Mouse (Mus musculus) stomach, embryonic 14.5 days (tissue): ENCODE measurements around the gene Barx2. TPM values are rescaled to one million over a fixed set of nuclear protein-coding genes. Genes with fewer than 3 reads are reported as not detected.

Experiments used
- ATAC-seq: fragments of 200-750 bp; cut with Nextera tagmentation; 2 replicates; pipeline ENCODE4 v1.8.0; 2017; ENCODE audit warnings: low read depth, moderate TSS enrichment; ENCODE audit not compliant: insufficient number of reproducible peaks, insufficient read depth, low FRiP score
- H3K27ac ChIP-seq: fragments of 300-500 bp; sonication (generic); 2 replicates; pipeline ENCODE4 v1.5.1; 2014; ENCODE audit warnings: mild to moderate bottlenecking, low read length, moderate library complexity, mixed read lengths
- H3K27me3 ChIP-seq: fragments of 300-500 bp; sonication (generic); 2 replicates; pipeline ENCODE4 v1.6.1; 2014; ENCODE audit warnings: low read length, control low read depth, mixed read lengths; ENCODE audit not compliant: control insufficient read depth, insufficient read depth
- H3K36me3 ChIP-seq: fragments of 300-500 bp; sonication (generic); 2 replicates; pipeline ENCODE4 v1.6.1; 2014; ENCODE audit warnings: mild to moderate bottlenecking, control low read depth, low read length, moderate library complexity, mixed read lengths; ENCODE audit not compliant: control insufficient read depth, insufficient read depth
- H3K4me1 ChIP-seq: fragments of 300-500 bp; sonication (generic); 2 replicates; pipeline ENCODE4 v1.6.1; 2014; ENCODE audit warnings: low read length, control low read depth, mixed read lengths; ENCODE audit not compliant: control insufficient read depth, insufficient read depth
- H3K4me2 ChIP-seq: fragments of 300-500 bp; sonication (generic); replicated peaks from 2 replicates; pipeline ENCODE4 v1.6.1; 2014; ENCODE audit warnings: low read depth, low read length, control low read depth
- H3K4me3 ChIP-seq: fragments of 300-500 bp; sonication (generic); 2 replicates; pipeline ENCODE4 v1.5.1; 2014; ENCODE audit warnings: low read depth, low read length, control low read depth
- H3K9ac ChIP-seq: fragments of 300-500 bp; sonication (generic); replicated peaks from 2 replicates; pipeline ENCODE4 v1.6.1; 2014; ENCODE audit warnings: low read depth, mild to moderate bottlenecking, control low read depth, low read length, moderate library complexity, mixed read lengths
- H3K9me3 ChIP-seq: fragments of 300-500 bp; sonication (generic); 2 replicates; pipeline ENCODE4 v1.6.1; 2016; ENCODE audit warnings: low read depth, low read length, control low read depth; ENCODE audit not compliant: control insufficient read depth
- WGBS: fragments of 180-500 bp; shearing (Covaris S2); extraction: QIAGEN DNeasy Blood & Tissue Kit; methylation state at CpG from one replicate; pipeline ENCODE4 v1.1.7; 2014; 5-methylcytosine and 5-hydroxymethylcytosine counted together
- polyA plus RNA-seq: library from polyadenylated mRNA; unstranded; fragments of >200 nt; fragmentation: Nextera tagmentation; extraction: Ambion mirVana; gene quantifications from 2 replicates; pipeline ENCODE4 v1.2.1, GENCODE M21; 2014

The Barx2 gene
- polyA plus RNA-seq, 1 experiment from 2014 or later, result 0.45 TPM

- Histone ChIP-seq H3K27me3 (no peaks in the 10 kb centered on the region), H3K4me2 (no peak overlapping the region), H3K36me3 (no peaks in the 10 kb centered on the region), H3K27ac (no peak overlapping the region), H3K9ac (no peak overlapping the region), H3K9me3 (no peaks in the 10 kb centered on the region), H3K4me1 (no peaks in the 10 kb centered on the region), H3K4me3 (no peak overlapping the region)
- WGBS, result 88% methylated on average over 3 of the region's 3 CpGs
- no peak for ATAC-seq
Measured at GRCm38 (mm10) chr9:31875556-31875955, 37.7 kb downstream of the Barx2 start.

DNA sequence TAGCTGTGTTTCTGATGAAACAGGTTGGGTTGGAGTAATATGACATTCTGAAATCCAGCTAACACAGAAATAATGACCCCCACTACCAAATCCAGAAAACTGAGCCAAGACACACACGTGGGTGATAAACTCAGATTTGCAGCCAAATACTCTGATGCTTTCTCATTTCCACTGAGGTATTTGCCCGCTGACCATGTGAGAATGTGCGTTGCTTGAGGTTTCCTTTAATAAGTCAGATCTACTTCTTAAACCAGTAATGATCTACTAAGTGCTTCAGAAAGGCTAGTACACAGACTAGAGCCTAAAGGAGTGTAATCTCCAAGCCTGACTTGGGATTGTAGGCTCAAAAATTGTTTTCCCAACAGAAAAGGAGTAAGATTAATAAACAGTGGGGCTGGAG is 39.0 kb downstream of the Barx2 start:
- Histone ChIP-seq H3K4me1 (no peaks in the 10 kb centered on the region), H3K27me3 (no peaks in the 10 kb centered on the region), H3K36me3 (no peaks in the 10 kb centered on the region), H3K9me3 (no peaks in the 10 kb centered on the region), H3K9ac (no peak overlapping the region), H3K4me3 (no peak overlapping the region), H3K27ac (no peak overlapping the region), H3K4me2 (no peak overlapping the region)
- WGBS, result 88% methylated on average over 3 of the region's 3 CpGs
- no peak for ATAC-seq

GRCm38 (mm10) chr9:31871410-31871809 is 41.9 kb downstream of the Barx2 start:
- no peak overlapping the region for H3K9ac ChIP-seq
- no peaks in the 10 kb centered on the region for H3K4me1 ChIP-seq
- no peak overlapping the region for H3K4me3 ChIP-seq
- H3K4me2 ChIP-seq, result no peak overlapping the region
- no peaks in the 10 kb centered on the region for H3K36me3 ChIP-seq
- ATAC-seq, result no peak
- H3K27me3 ChIP-seq, result no peaks in the 10 kb centered on the region
- H3K27ac ChIP-seq, result no peak overlapping the region
- WGBS, result 30% methylated on average over 4 of the region's 4 CpGs
- H3K9me3 ChIP-seq, result no peaks in the 10 kb centered on the region

- WGBS, result 83% methylated on average over 2 of the region's 2 CpGs
- no peak overlapping the region for H3K9ac ChIP-seq
- H3K4me3 ChIP-seq, result no peak overlapping the region
- ATAC-seq, result no peak
- no peaks in the 10 kb centered on the region for H3K36me3 ChIP-seq
- no peaks in the 10 kb centered on the region for H3K9me3 ChIP-seq
- no peak overlapping the region for H3K27ac ChIP-seq
- no peak overlapping the region for H3K4me2 ChIP-seq
- no peaks in the 10 kb centered on the region for H3K27me3 ChIP-seq
- H3K4me1 ChIP-seq, result no peaks in the 10 kb centered on the region
Measured at GRCm38 (mm10) chr9:31868823-31869460, 44.3 kb downstream of the Barx2 start.

GRCm38 (mm10) chr9:31863830-31864229 is 49.4 kb downstream of the Barx2 start:
- Histone ChIP-seq H3K4me2 (no peak overlapping the region), H3K27ac (no peak overlapping the region), H3K27me3 (no peaks in the 10 kb centered on the region), H3K4me3 (no peak overlapping the region), H3K36me3 (no peaks in the 10 kb centered on the region), H3K9ac (no peak overlapping the region), H3K9me3 (no peaks in the 10 kb centered on the region), H3K4me1 (no peaks in the 10 kb centered on the region)
- WGBS, result 57% methylated on average over 6 of the region's 6 CpGs
- ATAC-seq, result no peak

- 71% methylated on average over 5 of the region's 5 CpGs for WGBS
- Histone ChIP-seq H3K4me2 (no peak overlapping the region), H3K27me3 (no peaks in the 10 kb centered on the region), H3K27ac (no peak overlapping the region), H3K36me3 (no peaks in the 10 kb centered on the region), H3K4me1 (no peaks in the 10 kb centered on the region), H3K9ac (no peak overlapping the region), H3K9me3 (no peaks in the 10 kb centered on the region), H3K4me3 (no peak overlapping the region)
- ATAC-seq, result no peak
Measured at GRCm38 (mm10) chr9:31859446-31859845, 53.8 kb downstream of the Barx2 start.

- H3K4me3 ChIP-seq, result peak overlapping the region; percentile 7; the same call in 1 of the 2 replicates
- peak overlapping the region; percentile 29; the same call in 1 of the 2 replicates for H3K4me2 ChIP-seq
- H3K36me3 ChIP-seq, result no peaks in the 10 kb centered on the region
- no peak overlapping the region for H3K9ac ChIP-seq
- H3K27me3 ChIP-seq, result no peaks in the 10 kb centered on the region
- no peak for ATAC-seq
- no peaks in the 10 kb centered on the region for H3K4me1 ChIP-seq
- H3K27ac ChIP-seq, result no peak overlapping the region
- WGBS, result 6% methylated on average over 20 of the region's 20 CpGs
- no peaks in the 10 kb centered on the region for H3K9me3 ChIP-seq
Measured at GRCm38 (mm10) chr9:31858720-31859340, 54.4 kb downstream of the Barx2 start.

DNA sequence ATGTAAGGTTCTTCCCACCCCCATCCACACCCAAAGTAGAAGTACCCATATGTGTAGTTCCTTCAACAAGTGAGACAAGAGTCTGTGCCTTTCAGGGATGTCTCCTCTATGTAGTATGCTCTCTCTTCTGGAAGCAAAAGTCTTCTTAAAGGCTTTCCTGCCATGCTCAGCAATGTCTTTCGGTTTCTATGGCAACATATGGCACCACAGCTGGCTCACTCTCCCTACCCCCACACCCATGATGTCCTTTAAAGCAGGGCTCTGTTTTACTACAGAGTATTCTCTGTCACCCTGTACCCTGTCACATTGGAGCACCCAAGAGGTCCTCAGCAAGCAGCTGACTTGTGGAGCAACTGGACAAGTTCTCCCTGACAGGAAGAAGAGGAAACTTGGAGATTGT is 55.8 kb downstream of the Barx2 start:
- Histone ChIP-seq H3K27me3 (no peaks in the 10 kb centered on the region), H3K27ac (no peak overlapping the region), H3K4me2 (no peak overlapping the region), H3K4me3 (no peak overlapping the region), H3K9ac (no peak overlapping the region), H3K36me3 (no peaks in the 10 kb centered on the region), H3K4me1 (no peaks in the 10 kb centered on the region), H3K9me3 (no peaks in the 10 kb centered on the region)
- WGBS, result 79% methylated on average over 1 of the region's 1 CpGs
- ATAC-seq, result no peak

DNA sequence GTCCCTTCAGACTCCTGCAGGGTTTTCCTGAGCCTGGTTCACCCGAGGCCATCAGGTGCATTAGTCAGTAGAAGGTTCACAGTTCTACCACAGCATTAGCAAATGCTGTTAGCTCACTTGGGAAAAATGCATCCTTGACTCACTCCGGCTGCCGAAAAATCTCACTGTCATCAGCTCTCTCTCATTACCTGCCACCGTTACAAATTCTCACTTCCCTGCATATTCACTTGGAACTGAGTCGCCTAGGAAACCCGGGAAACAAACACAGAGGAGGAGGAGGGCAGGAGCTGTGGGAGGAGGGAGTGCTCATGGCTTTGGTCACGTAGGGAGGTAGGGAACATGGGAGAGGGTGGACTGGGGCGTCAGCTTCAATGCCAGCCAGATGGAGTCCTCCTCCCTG is 56.8 kb downstream of the Barx2 start:
- Histone ChIP-seq H3K4me2 (no peak overlapping the region), H3K4me1 (no peaks in the 10 kb centered on the region), H3K36me3 (no peaks in the 10 kb centered on the region), H3K9ac (no peak overlapping the region), H3K4me3 (no peak overlapping the region), H3K27me3 (no peaks in the 10 kb centered on the region), H3K27ac (no peak overlapping the region), H3K9me3 (no peaks in the 10 kb centered on the region)
- 30% methylated on average over 8 of the region's 8 CpGs for WGBS
- ATAC-seq, result no peak
